9 mouse cellular contexts compared by ENCODE assay signal in the genomic region with DNA sequence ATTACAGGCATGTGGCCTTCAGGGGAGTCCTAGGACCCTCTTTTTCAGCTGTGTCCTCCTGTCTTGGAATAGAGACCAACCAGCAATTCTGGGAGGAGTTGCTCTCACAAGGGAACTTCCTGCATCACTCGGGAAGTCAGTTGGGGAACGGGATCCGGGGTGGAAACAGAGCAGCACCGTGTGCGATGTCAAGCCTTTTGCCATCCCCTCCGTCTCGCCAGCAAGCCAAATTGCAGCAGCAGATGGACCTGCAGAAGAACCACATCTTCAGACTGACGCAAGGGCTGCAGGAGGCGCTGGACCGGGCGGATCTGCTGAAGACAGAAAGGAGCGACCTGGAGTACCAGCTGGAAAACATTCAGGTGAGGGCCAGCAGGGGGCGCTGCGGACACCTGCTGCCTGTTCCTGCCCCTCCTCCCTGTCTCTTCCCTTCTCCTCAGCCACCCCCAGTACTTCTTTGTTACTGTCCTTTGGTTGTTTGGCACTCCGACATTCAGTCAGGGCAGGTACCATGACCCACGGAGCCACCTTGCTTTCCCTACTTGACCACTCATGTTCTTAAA. TPM values are rescaled to one million over a fixed set of nuclear protein-coding genes. Genes with fewer than 3 reads are reported as not detected.
DNase-seq lines count a peak whose midpoint lies in the region; ATAC-seq lines count a peak whose summit lies in the region.
"Had no signal": no experiment of that assay in that cellular context is flagged by ENCODE, and none has a peak within 500 bp of the region (broad histone marks: within the 10 kb centered on the region; RNA-seq: fewer than 3 reads in every experiment).

No protein-coding gene starts in this region.

- H3K4me1 ChIP-seq in brown adipose tissue, adult 24 weeks (ENCODE audit: control insufficient read depth, insufficient read depth, insufficient read length, low read length) = peaks cover 25% of the 10 kb centered on the region
- peaks cover 41% of the 10 kb centered on the region for H3K4me1 ChIP-seq in kidney, embryonic 16.5 days (ENCODE audit: insufficient read depth, low read length)

- H3K9me3 ChIP-seq in kidney, embryonic 16.5 days (ENCODE audit: low read length) = no peaks in the 10 kb centered on the region
- H3K9me3 ChIP-seq: limb, embryonic 15.5 days had no signal

- no peak overlapping the region for H3K9ac ChIP-seq in kidney, embryonic 16.5 days (replicated peaks; ENCODE audit: low read length)
- H3K9ac ChIP-seq: limb, embryonic 15.5 days had no signal

- peaks cover 17% of the 10 kb centered on the region for H3K36me3 ChIP-seq in kidney, embryonic 16.5 days (ENCODE audit: insufficient read depth, low read length)

- peak overlapping the region; percentile 6; the same call in 1 of the 2 replicates for H3K4me3 ChIP-seq in brown adipose tissue, adult 24 weeks (ENCODE audit: insufficient read depth, low read depth, low read length)
- no peak overlapping the region for H3K4me3 ChIP-seq in kidney, embryonic 16.5 days (ENCODE audit: low read length)
- H3K4me3 ChIP-seq: limb, embryonic 15.5 days had no signal

- intact Hi-C loops in gastrocnemius, postnatal 14 days (cut with DNase I; ENCODE audit: low total_unique reads) = no loop called here
- intact Hi-C loops in gastrocnemius, postnatal 36 days (cut with DNase I) = no loop called here

- peak overlapping the region; percentile 44; the same call in 1 of the 2 replicates for H3K27ac ChIP-seq in brown adipose tissue, adult 24 weeks (replicated peaks; ENCODE audit: low read depth, low read length)
- peak overlapping the region; percentile 92; the same call in 1 of the 2 replicates for H3K27ac ChIP-seq in kidney, embryonic 16.5 days (ENCODE audit: low read length)
- H3K27ac ChIP-seq: limb, embryonic 15.5 days had no signal

- no peak for ATAC-seq in kidney, embryonic 16.5 days (ENCODE audit: low FRiP score, low TSS enrichment)

- DNase-seq in gastrocnemius, postnatal 14 days = peak; percentile 41
- DNase-seq in gastrocnemius, postnatal 36 days = no peak
- peak; percentile 16 for DNase-seq in CD4-positive helper T cell, adult 2 months (ENCODE audit: low read depth, low spot score)
- peak; percentile 39 for DNase-seq in naive thymus-derived CD4-positive, alpha-beta T cell, adult 2 months (ENCODE audit: low read depth)
- DNase-seq in urinary bladder, adult 2 months (ENCODE audit: low spot score) = no peak
- DNase-seq in ovary, postnatal 10 days (ENCODE audit: low spot score) = no peak

- no peaks in the 10 kb centered on the region for H3K27me3 ChIP-seq in kidney, embryonic 16.5 days (ENCODE audit: insufficient read depth, low read length)
- H3K27me3 ChIP-seq: limb, embryonic 15.5 days had no signal

- no peak overlapping the region for H3K4me2 ChIP-seq in kidney, embryonic 16.5 days (replicated peaks; ENCODE audit: low read depth, low read length)
- H3K4me2 ChIP-seq: limb, embryonic 15.5 days had no signal

- 61% methylated on average over 16 of the region's 16 CpGs for WGBS in kidney, embryonic 16.5 days

RNA-seq across cellular contexts. Expression of a gene that starts 45.1 kb away (rescaled TPM):
- total RNA-seq in gastrocnemius, postnatal 14 days (2021) = 10 to 100 TPM; 13.1 to 14.1 TPM
- total RNA-seq in gastrocnemius, postnatal 36 days (2021) = 10 to 100 TPM in 1 of 2 experiments, 1 to 10 TPM in 1; 9.5 to 12.6 TPM
- 47.7 and 48.9 TPM in 2 replicates for polyA plus RNA-seq in brown adipose tissue, adult 24 weeks (2012; ENCODE audit: insufficient read depth, insufficient read length, missing spikeins)
- 83.5 and 92.1 TPM in 2 replicates for polyA plus RNA-seq in kidney, embryonic 16.5 days (2015; fragmentation: Nextera tagmentation; extraction: Ambion mirVana)
- polyA plus RNA-seq in urinary bladder, adult 2 months (2012; rRNA removed) = 104 and 109 TPM in 2 replicates

Comparison
In these comparisons a context has a peak if more than half of its experiments do, and no peak if none do; other contexts are left out.
1. DNase-seq: peak in gastrocnemius, postnatal 14 days (single experiment), CD4-positive helper T cell, adult 2 months (single experiment) and naive thymus-derived CD4-positive, alpha-beta T cell, adult 2 months (single experiment); none in gastrocnemius, postnatal 36 days (0 of 2), urinary bladder, adult 2 months (single experiment) and ovary, postnatal 10 days (single experiment).